Mouse (Mus musculus) forebrain, embryonic 16.5 days (tissue): ENCODE results near the gene Fn3krp. TPM values are rescaled to one million over a fixed set of nuclear protein-coding genes. Genes with fewer than 3 reads are reported as not detected.

Experiments
- ATAC-seq: fragments of 200-750 bp; cut with Nextera tagmentation; 2 replicates; pipeline ENCODE4 v1.8.0; 2017; ENCODE audit warnings: mild to moderate bottlenecking, moderate library complexity
- H3K27ac ChIP-seq: fragments of 300-500 bp; sonication (generic); 2 replicates; pipeline ENCODE4 v1.5.1; 2014; ENCODE audit warnings: low read length, control low read depth
- H3K27me3 ChIP-seq: fragments of 300-500 bp; sonication (generic); replicated peaks from 2 replicates; pipeline ENCODE4 v1.6.1; 2014; ENCODE audit warnings: low read length; ENCODE audit not compliant: control insufficient read depth, insufficient read depth
- H3K36me3 ChIP-seq: fragments of 300-500 bp; sonication (generic); 2 replicates; pipeline ENCODE4 v1.6.1; 2014; ENCODE audit not compliant: control insufficient read depth, insufficient read depth
- H3K4me1 ChIP-seq: fragments of 300-500 bp; sonication (generic); replicated peaks from 2 replicates; pipeline ENCODE4 v1.6.1; 2014; ENCODE audit warnings: low read length; ENCODE audit not compliant: control insufficient read depth, insufficient read depth
- H3K4me2 ChIP-seq: fragments of 300-500 bp; sonication (generic); 2 replicates; pipeline ENCODE4 v1.6.1; 2014; ENCODE audit warnings: mild to moderate bottlenecking, low read length, control low read depth
- H3K4me3 ChIP-seq: fragments of 300-500 bp; sonication (generic); replicated peaks from 2 replicates; pipeline ENCODE4 v1.5.1; 2014; ENCODE audit warnings: mild to moderate bottlenecking, low read length, control low read depth
- H3K9ac ChIP-seq: fragments of 300-500 bp; sonication (generic); replicated peaks from 2 replicates; pipeline ENCODE4 v1.6.1; 2014; ENCODE audit warnings: low read depth, low read length, control low read depth
- H3K9me3 ChIP-seq: fragments of 300-500 bp; sonication (generic); 2 replicates; pipeline ENCODE4 v1.6.1; 2016; ENCODE audit warnings: low read length; ENCODE audit not compliant: control insufficient read depth
- WGBS: fragments of 180-500 bp; shearing (Covaris S2); extraction: QIAGEN DNeasy Blood & Tissue Kit; methylation state at CpG from one replicate; pipeline ENCODE4 v1.1.7; 2014; 5-methylcytosine and 5-hydroxymethylcytosine counted together
- polyA plus RNA-seq: library from polyadenylated mRNA; unstranded; fragments of >200 nt; fragmentation: Nextera tagmentation; extraction: Ambion mirVana; gene quantifications from 2 replicates; pipeline ENCODE4 v1.2.1, GENCODE M21; 2015

Fn3krp gene
- polyA plus RNA-seq, 1 experiment from 2014 or later, result 10.1 TPM

- Histone ChIP-seq H3K9ac (no peak overlapping the region), H3K4me2 (no peak overlapping the region), H3K4me3 (no peak overlapping the region), H3K36me3 (no peaks in the 10 kb centered on the region), H3K27ac (no peak overlapping the region), H3K4me1 (0 out of 2 replicates have a peak, but pooled peaks cover 3% of the 10 kb centered on the region), H3K27me3 (no peaks in the 10 kb centered on the region), H3K9me3 (no peaks in the 10 kb centered on the region)
- WGBS, result 67% methylated on average over 5 of the region's 5 CpGs
- no peak for ATAC-seq
These were observed 18.6 kb downstream of the Fn3krp start for GRCm38 (mm10) chr11:121439686-121440292.

GRCm38 (mm10) chr11:121441653-121442052 is 20.5 kb downstream of the Fn3krp start:
- Histone ChIP-seq H3K9me3 (no peaks in the 10 kb centered on the region), H3K27ac (no peak overlapping the region), H3K4me1 (no peaks in the 10 kb centered on the region), H3K4me2 (no peak overlapping the region), H3K4me3 (no peak overlapping the region), H3K27me3 (no peaks in the 10 kb centered on the region), H3K9ac (no peak overlapping the region), H3K36me3 (no peaks in the 10 kb centered on the region)
- no peak for ATAC-seq
- WGBS, result 94% methylated on average over 4 of the region's 4 CpGs

DNA sequence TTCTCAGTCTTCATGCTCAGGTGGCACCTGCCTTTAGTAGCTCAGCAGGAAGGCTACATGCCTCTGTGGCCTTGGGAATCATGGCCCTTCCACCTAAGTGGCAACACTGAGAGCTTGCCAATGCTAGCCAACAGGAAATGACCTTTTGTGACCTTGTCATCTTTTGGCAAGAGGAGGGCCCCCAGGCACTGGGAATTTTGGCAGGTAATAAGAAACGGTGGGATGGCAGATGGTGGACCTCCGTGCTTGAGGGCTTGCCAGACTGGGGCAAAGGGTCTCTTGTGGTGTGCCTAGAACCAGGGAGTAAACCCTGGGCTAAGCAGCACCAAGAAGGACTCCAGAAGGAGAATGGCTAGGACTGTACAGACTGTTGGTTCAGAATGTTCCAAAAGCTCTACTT is 20.9 kb downstream of the Fn3krp start:
- Histone ChIP-seq H3K36me3 (no peaks in the 10 kb centered on the region), H3K27me3 (no peaks in the 10 kb centered on the region), H3K9ac (no peak overlapping the region), H3K4me2 (no peak overlapping the region), H3K4me1 (no peaks in the 10 kb centered on the region), H3K27ac (no peak overlapping the region), H3K4me3 (no peak overlapping the region), H3K9me3 (no peaks in the 10 kb centered on the region)
- ATAC-seq, result no peak
- 70% methylated on average over 2 of the region's 2 CpGs for WGBS

GRCm38 (mm10) chr11:121451216-121451726 is 30.1 kb downstream of the Fn3krp start:
- WGBS, result 15% methylated on average over 9 of the region's 9 CpGs
- H3K36me3 ChIP-seq, result no peaks in the 10 kb centered on the region
- ATAC-seq, result no peak; the same call in 1 of the 2 replicates

GRCm38 (mm10) chr11:121451753-121452635 is 30.8 kb downstream of the Fn3krp start, which contains the start of gene Tbcd:
TSS of gene Tbcd (plus strand) at chr11:121451949.
- H3K4me1 ChIP-seq, result peaks cover 15% of the 10 kb centered on the region
- WGBS, result under 1% methylated on average over 57 of the region's 58 CpGs
- no peaks in the 10 kb centered on the region for H3K36me3 ChIP-seq
- ATAC-seq, result peak; percentile 96
- peak within 1 kb of the TSS; percentile 86 for H3K4me3 ChIP-seq
- H3K9ac ChIP-seq, result peak within 1 kb of the TSS; percentile 82
- H3K4me2 ChIP-seq, result peak within 1 kb of the TSS; percentile 67
- no peaks in the 10 kb centered on the region for H3K27me3 ChIP-seq
- H3K27ac ChIP-seq, result peak within 1 kb of the TSS; percentile 86
- H3K9me3 ChIP-seq, result no peaks in the 10 kb centered on the region

More at GRCm38 (mm10) chr11:121451216-121451726, 30.1 kb downstream of the Fn3krp start:
- peaks cover 15% of the 10 kb centered on the region for H3K4me1 ChIP-seq
- H3K9me3 ChIP-seq, result no peaks in the 10 kb centered on the region
- peak overlapping the region; percentile 67 for H3K4me2 ChIP-seq
- H3K27ac ChIP-seq, result peak overlapping the region; percentile 86; the same call in 1 of the 2 replicates
- H3K27me3 ChIP-seq, result no peaks in the 10 kb centered on the region
- peak overlapping the region; percentile 82 for H3K9ac ChIP-seq
- peak overlapping the region; percentile 86 for H3K4me3 ChIP-seq

DNA sequence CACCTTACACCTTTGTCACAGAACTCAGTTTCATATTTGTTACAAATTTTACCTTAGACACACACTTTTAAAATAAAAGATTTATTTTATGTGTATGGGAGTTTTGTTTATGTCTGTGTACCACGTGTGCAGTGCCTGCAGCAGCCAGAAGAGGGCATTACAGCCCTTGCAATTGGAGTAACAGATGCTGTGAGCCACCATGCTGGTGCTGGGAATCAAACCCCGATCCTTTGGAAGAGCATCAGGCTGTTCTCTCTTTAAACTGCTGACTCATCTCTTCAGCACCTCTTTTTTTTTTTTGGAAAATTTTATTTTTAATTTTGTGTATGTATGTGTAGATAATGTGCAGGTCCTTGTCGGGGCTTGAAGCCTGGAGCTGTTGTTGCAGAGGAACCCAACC is 36.7 kb downstream of the Fn3krp start:
- Histone ChIP-seq H3K36me3 (peaks cover 14% of the 10 kb centered on the region), H3K4me3 (no peak overlapping the region), H3K4me1 (peaks cover 6% of the 10 kb centered on the region), H3K9ac (no peak overlapping the region), H3K9me3 (no peaks in the 10 kb centered on the region), H3K4me2 (no peak overlapping the region), H3K27me3 (no peaks in the 10 kb centered on the region), H3K27ac (no peak overlapping the region)
- no peak for ATAC-seq
- WGBS, result 94% methylated on average over 3 of the region's 3 CpGs

DNA sequence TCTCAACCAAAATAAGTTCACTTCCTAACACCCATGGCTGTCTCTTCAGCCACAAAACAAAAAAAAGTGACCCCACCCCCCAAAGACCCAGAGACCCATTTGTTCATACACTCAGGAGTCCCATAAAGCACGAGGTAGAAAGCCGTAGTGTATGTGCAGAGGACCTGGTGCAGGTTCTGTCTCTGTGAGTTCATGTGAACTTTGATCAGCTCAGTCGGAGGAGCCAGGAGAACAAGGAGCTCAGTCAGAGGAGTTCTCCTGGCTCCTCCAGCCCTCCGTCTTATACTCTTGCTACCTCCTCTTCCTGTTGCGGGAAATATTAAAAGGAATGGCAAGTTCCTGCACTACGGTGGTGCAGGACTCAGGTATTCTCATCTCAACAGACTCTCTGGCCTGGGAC is 46.2 kb downstream of the Fn3krp start:
- Histone ChIP-seq H3K9me3 (no peaks in the 10 kb centered on the region), H3K4me2 (no peak overlapping the region), H3K4me1 (no peaks in the 10 kb centered on the region), H3K9ac (no peak overlapping the region), H3K27me3 (no peaks in the 10 kb centered on the region), H3K4me3 (no peak overlapping the region), H3K36me3 (peaks cover 14% of the 10 kb centered on the region), H3K27ac (no peak overlapping the region)
- WGBS, result 96% methylated on average over 6 of the region's 6 CpGs
- ATAC-seq, result no peak

GRCm38 (mm10) chr11:121474831-121475230 is 53.6 kb downstream of the Fn3krp start:
- no peak overlapping the region for H3K27ac ChIP-seq
- no peak overlapping the region for H3K9ac ChIP-seq
- peaks cover 2% of the 10 kb centered on the region; the same call in 1 of the 2 replicates for H3K36me3 ChIP-seq
- H3K4me3 ChIP-seq, result no peak overlapping the region
- H3K9me3 ChIP-seq, result no peaks in the 10 kb centered on the region
- ATAC-seq, result no peak
- H3K27me3 ChIP-seq, result no peaks in the 10 kb centered on the region
- WGBS, result 88% methylated on average over 3 of the region's 3 CpGs
- no peak overlapping the region for H3K4me2 ChIP-seq
- no peaks in the 10 kb centered on the region for H3K4me1 ChIP-seq

DNA sequence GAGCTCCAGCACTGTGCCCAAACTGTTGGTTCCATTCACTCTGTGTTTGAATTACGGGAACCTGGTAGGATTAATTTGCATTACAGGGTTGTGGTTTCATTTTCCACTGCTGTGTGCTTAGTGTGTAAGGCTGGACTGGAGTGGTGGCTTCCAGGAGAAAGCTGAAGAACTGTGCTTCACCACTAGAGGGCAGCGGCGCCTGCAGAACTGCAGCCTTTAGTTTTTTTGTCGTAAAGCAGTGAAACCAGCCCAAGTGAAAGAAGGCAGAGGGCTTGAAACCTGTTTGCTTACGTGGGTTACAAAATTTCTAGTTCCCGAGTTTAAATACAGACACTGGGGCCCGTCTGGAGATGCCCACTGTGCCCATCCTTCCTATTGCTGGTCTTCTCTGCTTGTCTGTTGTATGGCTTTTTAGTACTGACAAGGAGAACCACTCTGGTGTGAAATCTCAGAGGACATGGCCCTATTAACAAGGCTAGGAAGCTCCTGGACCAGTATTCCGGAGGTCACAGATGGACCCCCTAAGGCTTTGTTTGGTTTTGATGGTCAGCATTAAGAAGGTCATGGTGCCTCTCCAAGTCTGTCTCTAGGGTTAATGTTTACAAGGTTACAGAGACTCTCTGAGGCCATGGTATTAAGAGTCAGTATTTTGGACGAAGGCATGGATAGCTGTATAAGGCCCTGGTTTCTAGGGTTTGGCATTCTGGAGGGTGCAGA is 54.7 kb downstream of the Fn3krp start:
- no peak overlapping the region for H3K4me3 ChIP-seq
- WGBS, result 34% methylated on average over 9 of the region's 9 CpGs
- H3K4me2 ChIP-seq, result no peak overlapping the region
- no peak overlapping the region for H3K27ac ChIP-seq
- no peaks in the 10 kb centered on the region for H3K4me1 ChIP-seq
- 0 out of 2 replicates have a peak, but pooled peaks have one; percentile 23 for ATAC-seq
- H3K36me3 ChIP-seq, result peaks cover 2% of the 10 kb centered on the region; the same call in 1 of the 2 replicates
- H3K27me3 ChIP-seq, result no peaks in the 10 kb centered on the region
- no peaks in the 10 kb centered on the region for H3K9me3 ChIP-seq
- no peak overlapping the region for H3K9ac ChIP-seq
